Mouse (Mus musculus): ENCODE data around the gene Cd22.
"Not testable (repeated sequence)": the region's sequence is repeated elsewhere in the genome, so short reads cannot be mapped to it uniquely, and the experiment has no call there.

The Cd22 gene

GRCm38 (mm10) chr7:30861464-30861863 is 18.7 kb downstream of the Cd22 start, which contains the start of gene Ffar1:
Ffar1 (minus strand) TSS chr7:30861564.
- no peak for DNase-seq (ENCODE audit: low spot score)

GRCm38 (mm10) chr7:30859635-30860402 is 20.3 kb downstream of the Cd22 start:
- peak; percentile 39 for DNase-seq (ENCODE audit: low spot score)

GRCm38 (mm10) chr7:30859290-30859634 is 20.9 kb downstream of the Cd22 start:
- DNase-seq (ENCODE audit: low spot score) = peak; percentile 78

GRCm38 (mm10) chr7:30857746-30858145 is 22.4 kb downstream of the Cd22 start:
- DNase-seq (ENCODE audit: low spot score) = no peak

- DNase-seq (ENCODE audit: low spot score) = no peak
Measured at GRCm38 (mm10) chr7:30856078-30856477, 24.1 kb downstream of the Cd22 start, which contains the start of gene Ffar3. Ffar3 (minus strand) TSS chr7:30856178.

GRCm38 (mm10) chr7:30851421-30851820 is 28.7 kb downstream of the Cd22 start:
- no peak for DNase-seq (ENCODE audit: low spot score)

GRCm38 (mm10) chr7:30847934-30848333 is 32.2 kb downstream of the Cd22 start:
- DNase-seq (ENCODE audit: low spot score) = no peak

- DNase-seq (ENCODE audit: low spot score) = no peak
Measured at GRCm38 (mm10) chr7:30847386-30847785, 32.8 kb downstream of the Cd22 start.

- DNase-seq (ENCODE audit: low spot score) = no peak
Measured at GRCm38 (mm10) chr7:30846505-30847053, 33.6 kb downstream of the Cd22 start.

GRCm38 (mm10) chr7:30844676-30845297 is 35.4 kb downstream of the Cd22 start:
- no peak for DNase-seq (ENCODE audit: low spot score)

GRCm38 (mm10) chr7:30842092-30842491 is 38.0 kb downstream of the Cd22 start:
- DNase-seq (ENCODE audit: low spot score) = peak; percentile 14

- no peak for DNase-seq (ENCODE audit: low spot score)
Measured at GRCm38 (mm10) chr7:30841379-30841778, 38.8 kb downstream of the Cd22 start.

GRCm38 (mm10) chr7:30840306-30840705 is 39.8 kb downstream of the Cd22 start:
- no peak for DNase-seq (ENCODE audit: low spot score)

- no peak for DNase-seq (ENCODE audit: low spot score)
Measured at GRCm38 (mm10) chr7:30837277-30837676, 42.9 kb downstream of the Cd22 start.

GRCm38 (mm10) chr7:30832684-30833083 is 47.5 kb downstream of the Cd22 start:
- not testable (repeated sequence) for DNase-seq (ENCODE audit: low spot score)

- no peak for DNase-seq (ENCODE audit: low spot score)
Measured at GRCm38 (mm10) chr7:30832261-30832660, 47.9 kb downstream of the Cd22 start.

- DNase-seq (ENCODE audit: low spot score) = no peak
Measured at GRCm38 (mm10) chr7:30829428-30829827, 50.7 kb downstream of the Cd22 start.

GRCm38 (mm10) chr7:30828871-30829270 is 51.3 kb downstream of the Cd22 start:
- not testable (repeated sequence) for DNase-seq (ENCODE audit: low spot score)

- DNase-seq (ENCODE audit: low spot score) = no peak
Measured at GRCm38 (mm10) chr7:30826660-30827059, 53.5 kb downstream of the Cd22 start.

GRCm38 (mm10) chr7:30824306-30824705 is 55.8 kb downstream of the Cd22 start:
- no peak for DNase-seq (ENCODE audit: low spot score)

GRCm38 (mm10) chr7:30823675-30824074 is 56.5 kb downstream of the Cd22 start, which contains the start of gene Ffar2:
Ffar2 (minus strand) TSS chr7:30823775.
- DNase-seq (ENCODE audit: low spot score) = no peak

GRCm38 (mm10) chr7:30821532-30821931 is 58.6 kb downstream of the Cd22 start:
- no peak for DNase-seq (ENCODE audit: low spot score)

- no peak for DNase-seq (ENCODE audit: low spot score)
Measured at GRCm38 (mm10) chr7:30820854-30821445, 59.2 kb downstream of the Cd22 start.

All from lung, postnatal 25 days (tissue).